Mouse (Mus musculus) MEL (cell line): ENCODE measurements around the gene Lrrc72. TPM values are rescaled to one million over a fixed set of nuclear protein-coding genes. Genes with fewer than 3 reads are reported as not detected.
"Not testable (repeated sequence)": the region's sequence is repeated elsewhere in the genome, so short reads cannot be mapped to it uniquely, and the experiment has no call there.

Experiments used
- DNase-seq: peaks from one replicate; pipeline ENCODE4 v3.0.0; 2011; ENCODE audit warnings: low read depth, low spot score
- H3K27ac ChIP-seq: 2 replicates; pipeline ENCODE4 v1.5.1; 2012; ENCODE audit warnings: low read depth, mild to moderate bottlenecking, control low read depth, low read length, moderate library complexity; ENCODE audit not compliant: control insufficient read depth
- H3K27me3 ChIP-seq, 2 experiments: fragments of 150-350 bp in 1 of 2; sonication (generic) in 1 of 2; 2 replicates each; pipeline ENCODE4 v1.6.1; 2012; ENCODE audit warnings: low read length in 2 of 2, mild to moderate bottlenecking in 2 of 2, improper control_type of control experiment in 1 of 2, moderate library complexity in 1 of 2; ENCODE audit not compliant: insufficient read depth in 2 of 2, control insufficient read depth in 1 of 2
- H3K36me3 ChIP-seq, 2 experiments: 2 replicates each; pipeline ENCODE4 v1.6.1; 2012 to 2014; ENCODE audit warnings: low read length in 2 of 2, improper control_type of control experiment in 1 of 2, inconsistent platforms in 1 of 2, mild to moderate bottlenecking in 1 of 2; ENCODE audit not compliant: insufficient read depth in 2 of 2, control insufficient read depth in 1 of 2
- H3K4me1 ChIP-seq, 2 experiments: fragments of 150-350 bp in 1 of 2; sonication (generic) in 1 of 2; 2 replicates each; pipeline ENCODE4 v1.6.1; 2012; ENCODE audit warnings: low read length in 2 of 2, improper control_type of control experiment in 1 of 2, mild to moderate bottlenecking in 1 of 2; ENCODE audit not compliant: insufficient read depth in 2 of 2, control insufficient read depth in 1 of 2
- H3K4me3 ChIP-seq, 2 experiments: fragments of 150-350 bp in 1 of 2; sonication (generic) in 1 of 2; 2 replicates each; pipeline ENCODE4 v1.5.1; 2012; ENCODE audit warnings: low read depth in 2 of 2, low read length in 2 of 2, mild to moderate bottlenecking in 2 of 2, moderate library complexity in 2 of 2, control low read depth in 1 of 2, improper control_type of control experiment in 1 of 2; ENCODE audit not compliant: control insufficient read depth in 1 of 2, insufficient read depth in 1 of 2
- H3K79me2 ChIP-seq: 2 replicates; pipeline ENCODE4 v1.6.1; 2012; ENCODE audit warnings: mild to moderate bottlenecking, low read length, moderate library complexity; ENCODE audit not compliant: control insufficient read depth, poor library complexity, insufficient read depth
- H3K9ac ChIP-seq: 2 replicates; pipeline ENCODE4 v1.6.1; 2012; ENCODE audit warnings: low read depth, mild to moderate bottlenecking, control low read depth, low read length, moderate library complexity; ENCODE audit not compliant: control insufficient read depth, poor library complexity, severe bottlenecking
- H3K9me3 ChIP-seq: fragments of 150-350 bp; sonication (generic); replicated peaks from 2 replicates; pipeline ENCODE4 v1.6.1; 2012; ENCODE audit warnings: mild to moderate bottlenecking, low read length, improper control_type of control experiment, moderate library complexity; ENCODE audit not compliant: insufficient read depth
- BHLHE40 ChIP-seq: IDR thresholded peaks from 2 replicates; pipeline ENCODE4 v1.6.1; 2012; ENCODE audit warnings: low read depth, mild to moderate bottlenecking, inconsistent platforms, low read length, improper control_type of control experiment, borderline replicate concordance
- CHD1 ChIP-seq: IDR thresholded peaks from 2 replicates; pipeline ENCODE4 v1.6.1; 2012; ENCODE audit warnings: low read depth, mild to moderate bottlenecking, inconsistent platforms, low read length, improper control_type of control experiment
- CHD2 ChIP-seq: IDR thresholded peaks from 2 replicates; pipeline ENCODE4 v1.6.1; 2011; ENCODE audit warnings: low read length, improper control_type of control experiment
- EP300 ChIP-seq, 2 experiments: IDR thresholded peaks; 2 replicates each; pipeline ENCODE4 v1.6.1; 2011; ENCODE audit warnings: improper control_type of control experiment in 2 of 2, low read length in 2 of 2, low read depth in 1 of 2, mild to moderate bottlenecking in 1 of 2
- ETS1 ChIP-seq: IDR thresholded peaks from 2 replicates; pipeline ENCODE4 v1.6.1; 2012; ENCODE audit warnings: low read depth, mild to moderate bottlenecking, inconsistent platforms, low read length, improper control_type of control experiment, moderate library complexity
- HCFC1 ChIP-seq: IDR thresholded peaks from 2 replicates; pipeline ENCODE4 v1.6.1; 2012; ENCODE audit warnings: low read depth, mild to moderate bottlenecking, inconsistent platforms, low read length, improper control_type of control experiment, moderate library complexity
- KAT2A ChIP-seq: conservative IDR thresholded peaks from 2 replicates; pipeline ENCODE4 v1.6.1; 2012; ENCODE audit warnings: low read depth, low read length, improper control_type of control experiment, inconsistent platforms
- MAFK ChIP-seq: IDR thresholded peaks from 2 replicates; pipeline ENCODE4 v1.6.1; 2011; ENCODE audit warnings: low read depth, mild to moderate bottlenecking, low read length, improper control_type of control experiment, borderline replicate concordance
- MAX ChIP-seq: IDR thresholded peaks from 2 replicates; pipeline ENCODE4 v1.6.1; 2011; ENCODE audit warnings: low read length, improper control_type of control experiment
- MEF2A ChIP-seq: IDR thresholded peaks from 2 replicates; pipeline ENCODE4 v1.6.1; 2014; ENCODE audit warnings: low read depth, mild to moderate bottlenecking, inconsistent platforms, low read length, improper control_type of control experiment; ENCODE audit not compliant: poor library complexity, insufficient replicate concordance, severe bottlenecking; ENCODE audit errors: extremely low read depth
- NELFE ChIP-seq: IDR thresholded peaks from 2 replicates; pipeline ENCODE4 v1.6.1; 2011; ENCODE audit warnings: low read depth, low read length, improper control_type of control experiment
- NRF1 ChIP-seq: IDR thresholded peaks from 2 replicates; pipeline ENCODE4 v1.6.1; 2014; ENCODE audit warnings: low read depth, mild to moderate bottlenecking, inconsistent platforms, low read length, improper control_type of control experiment, moderate library complexity; ENCODE audit not compliant: poor library complexity, insufficient read depth, severe bottlenecking
- POLR2AphosphoS2 ChIP-seq: IDR thresholded peaks from 2 replicates; pipeline ENCODE4 v1.6.1; 2011; ENCODE audit warnings: low read length, improper control_type of control experiment
- POLR2AphosphoS5 ChIP-seq: IDR thresholded peaks from 2 replicates; pipeline ENCODE4 v1.6.1; 2012; ENCODE audit warnings: low read depth, borderline replicate concordance, mild to moderate bottlenecking, inconsistent platforms, low read length, moderate library complexity, mixed read lengths
- SIN3A ChIP-seq: IDR thresholded peaks from 2 replicates; pipeline ENCODE4 v1.6.1; 2012; ENCODE audit warnings: low read length, improper control_type of control experiment, inconsistent platforms
- SMC3 ChIP-seq: IDR thresholded peaks from 2 replicates; pipeline ENCODE4 v1.6.1; 2011; ENCODE audit warnings: low read depth, low read length, improper control_type of control experiment
- TBP ChIP-seq: IDR thresholded peaks from 2 replicates; pipeline ENCODE4 v1.8.0; 2011; ENCODE audit warnings: low read depth, low read length, improper control_type of control experiment
- TCF12 ChIP-seq: IDR thresholded peaks from 2 replicates; pipeline ENCODE4 v1.6.1; 2014; ENCODE audit warnings: low read depth, mild to moderate bottlenecking, inconsistent platforms, low read length, improper control_type of control experiment, moderate library complexity
- USF2 ChIP-seq, 2 experiments: IDR thresholded peaks; 2 replicates each; pipeline ENCODE4 v1.6.1; 2011 to 2012; ENCODE audit warnings: improper control_type of control experiment in 2 of 2, low read length in 2 of 2, borderline replicate concordance in 1 of 2, inconsistent platforms in 1 of 2, low read depth in 1 of 2, mild to moderate bottlenecking in 1 of 2; ENCODE audit not compliant: insufficient read depth in 1 of 2
- ZC3H11A ChIP-seq: IDR thresholded peaks from 2 replicates; pipeline ENCODE4 v1.6.1; 2012; ENCODE audit warnings: low read depth, mild to moderate bottlenecking, inconsistent platforms, low read length, improper control_type of control experiment
- ZNF384 ChIP-seq: IDR thresholded peaks from 2 replicates; pipeline ENCODE4 v1.6.1; 2012; ENCODE audit warnings: low read depth, mild to moderate bottlenecking, inconsistent platforms, low read length, improper control_type of control experiment
- polyA plus RNA-seq, 2 experiments: library from polyadenylated mRNA; stranded (reverse) in 1 of 2; unstranded in 1 of 2; fragments of >175 nt in 1 of 2; fragments of >200 nt in 1 of 2; gene quantifications; 2 replicates each; pipeline versions ENCODE4 v1.2.1 to v1.2.4; 2012; ENCODE audit warnings: low replicate concordance in 2 of 2, low read depth in 1 of 2; ENCODE audit not compliant: insufficient read length in 2 of 2, insufficient read depth in 1 of 2, missing spikeins in 1 of 2
- total RNA-seq: library from RNA; depleted of rRNA; stranded (reverse); fragments of 300-350 nt; gene quantifications from 2 replicates; pipeline ENCODE4 v1.2.3, GENCODE M21; 2012

Gene Lrrc72
- total and polyA plus RNA-seq, 3 experiments: not detected

- no peak for TF ChIP-seq ETS1
- TF ChIP-seq SMC3: no peak
- TF ChIP-seq USF2 (IDR thresholded peaks at IDR 0.05; ENCODE audit: borderline replicate concordance in 1 of 2, insufficient read depth in 1 of 2, low read depth in 1 of 2, low read length in 2 of 2): no peak
- TF ChIP-seq KAT2A: no peak
- no peaks in the 10 kb centered on the region for H3K27me3 ChIP-seq
- no peaks in the 10 kb centered on the region for H3K9me3 ChIP-seq
- H3K79me2 ChIP-seq: no peaks in the 10 kb centered on the region
- H3K9ac ChIP-seq: no peak overlapping the region
- peaks cover 0 to 4% of the 10 kb centered on the region in 2 experiments; a peak in 1 of 4 replicates for H3K4me1 ChIP-seq
- DNase-seq: peak; percentile 40
- H3K36me3 ChIP-seq: no peaks in the 10 kb centered on the region
- no peak overlapping the region for H3K4me3 ChIP-seq
- H3K27ac ChIP-seq: no peak overlapping the region
Measured at GRCm38 (mm10) chr12:36207072-36207799, 46.0 kb downstream of the Lrrc72 start.

- not testable (repeated sequence) for H3K9me3 ChIP-seq, H3K79me2 ChIP-seq, H3K4me1 ChIP-seq, H3K4me3 ChIP-seq, H3K27me3 ChIP-seq, H3K36me3 ChIP-seq, H3K27ac ChIP-seq, H3K9ac ChIP-seq
- peak; percentile 19 for DNase-seq
- TF ChIP-seq ZNF384: peak; percentile 75
Measured at GRCm38 (mm10) chr12:36205579-36206119, 47.5 kb downstream of the Lrrc72 start.

GRCm38 (mm10) chr12:36194976-36195375 lies 58.2 kb downstream of the Lrrc72 start:
- H3K27ac ChIP-seq: no peak overlapping the region
- TF ChIP-seq MAFK (no peak), ZC3H11A (no peak), POLR2AphosphoS5 (no peak), SIN3A (no peak), ETS1 (no peak), HCFC1 (no peak), POLR2AphosphoS2 (no peak), NRF1 (no peak), CHD1 (no peak), EP300 (IDR thresholded peaks at IDR 0.05; ENCODE audit: low read depth in 1 of 2, low read length in 2 of 2) (no peak), TCF12 (no peak), MEF2A (no peak), CHD2 (no peak), BHLHE40 (no peak), NELFE (no peak), MAX (no peak), TBP (no peak)
- no peaks in the 10 kb centered on the region for H3K9me3 ChIP-seq
- no peak overlapping the region for H3K9ac ChIP-seq
- H3K4me3 ChIP-seq: no peak overlapping the region
- no peaks in the 10 kb centered on the region for H3K79me2 ChIP-seq
- H3K27me3 ChIP-seq: no peaks in the 10 kb centered on the region
- peaks cover 0 to 4% of the 10 kb centered on the region in 2 experiments; a peak in 2 of 4 replicates for H3K36me3 ChIP-seq
- no peak for DNase-seq
- H3K4me1 ChIP-seq: peaks cover 0 to 3% of the 10 kb centered on the region in 2 experiments; a peak in 1 of 4 replicates
